ENCODE assay signal across 18 mouse cellular contexts in the genomic region with DNA sequence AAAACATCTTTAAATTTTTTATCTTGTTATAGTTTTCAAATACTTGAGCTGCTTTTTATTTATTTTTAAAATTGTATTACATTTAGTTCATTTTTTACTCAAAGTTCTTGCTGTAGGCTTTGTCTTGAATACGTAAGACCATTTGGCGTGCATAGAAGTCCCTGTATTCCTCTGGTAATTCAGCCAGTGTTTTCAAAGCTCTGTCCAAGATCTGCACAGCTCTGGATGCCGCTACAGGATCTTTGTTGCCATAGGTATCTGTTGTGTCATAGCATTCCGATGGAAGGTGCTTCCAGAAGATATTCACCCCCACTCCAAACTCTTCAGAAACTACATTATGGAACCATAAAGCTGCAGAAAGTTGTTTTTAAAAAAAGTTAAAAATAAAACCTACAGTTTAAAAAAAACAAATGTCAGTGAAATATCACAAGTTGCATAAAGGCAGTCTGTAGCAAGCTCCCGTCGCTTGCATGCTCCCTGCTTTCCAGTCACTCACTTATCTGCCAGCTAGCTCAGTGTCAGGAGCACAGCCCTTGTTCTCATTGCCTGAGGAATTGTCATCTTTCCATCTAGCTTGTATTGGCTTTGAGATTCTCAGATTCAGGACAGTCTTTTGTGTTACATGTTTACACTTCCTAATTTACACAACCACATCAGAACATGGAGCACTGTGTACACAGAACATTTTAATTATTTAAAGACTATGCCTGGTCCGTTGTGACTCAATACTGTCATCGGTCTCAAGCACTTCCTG. TPM values are rescaled to one million over a fixed set of nuclear protein-coding genes. Genes with fewer than 3 reads are reported as not detected.
DNase-seq lines count a peak whose midpoint lies in the region; ATAC-seq lines count a peak whose summit lies in the region.
"Had no signal": no experiment of that assay in that cellular context is flagged by ENCODE, and none has a peak within 500 bp of the region (broad histone marks: within the 10 kb centered on the region; RNA-seq: fewer than 3 reads in every experiment).

No protein-coding gene starts in this region.

- H3K4me1 ChIP-seq in forebrain, embryonic 13.5 days = peaks cover 18% of the 10 kb centered on the region
- H3K4me1 ChIP-seq in forebrain, embryonic 10.5 days = no peaks in the 10 kb centered on the region
- no peaks in the 10 kb centered on the region for H3K4me1 ChIP-seq in hindbrain, embryonic 15.5 days (replicated peaks)
- H3K4me1 ChIP-seq in hindbrain, embryonic 11.5 days (replicated peaks; ENCODE audit: control insufficient read depth, insufficient read depth, low read length) = no peaks in the 10 kb centered on the region
- no peaks in the 10 kb centered on the region for H3K4me1 ChIP-seq in neural tube, embryonic 12.5 days
- H3K4me1 ChIP-seq: embryonic facial prominence, embryonic 15.5 days; heart, embryonic 13.5 days; lung, embryonic 15.5 days had no signal

- H3K9me3 ChIP-seq in forebrain, embryonic 13.5 days (replicated peaks) = no peaks in the 10 kb centered on the region
- no peaks in the 10 kb centered on the region for H3K9me3 ChIP-seq in forebrain, embryonic 10.5 days
- H3K9me3 ChIP-seq in hindbrain, embryonic 15.5 days = no peaks in the 10 kb centered on the region
- no peaks in the 10 kb centered on the region for H3K9me3 ChIP-seq in hindbrain, embryonic 11.5 days (ENCODE audit: control insufficient read depth, low read length)
- H3K9me3 ChIP-seq in neural tube, embryonic 12.5 days = no peaks in the 10 kb centered on the region
- H3K9me3 ChIP-seq: embryonic facial prominence, embryonic 15.5 days; heart, embryonic 13.5 days; liver, embryonic 13.5 days; lung, embryonic 15.5 days had no signal

- WGBS in forebrain, embryonic 13.5 days = 82% methylated on average over 8 of the region's 8 CpGs
- 94% methylated on average over 8 of the region's 8 CpGs for WGBS in forebrain, embryonic 10.5 days
- 75% methylated on average over 8 of the region's 8 CpGs for WGBS in hindbrain, embryonic 15.5 days
- WGBS in hindbrain, embryonic 11.5 days = 95% methylated on average over 8 of the region's 8 CpGs
- WGBS in neural tube, embryonic 12.5 days = 93% methylated on average over 8 of the region's 8 CpGs

- H3K27ac ChIP-seq in forebrain, embryonic 13.5 days = peak overlapping the region; percentile 66
- H3K27ac ChIP-seq in forebrain, embryonic 10.5 days = no peak overlapping the region
- H3K27ac ChIP-seq in hindbrain, embryonic 15.5 days (replicated peaks) = 0 out of 2 replicates have a peak overlapping the region, but pooled peaks have one; percentile 10
- no peak overlapping the region for H3K27ac ChIP-seq in hindbrain, embryonic 11.5 days (ENCODE audit: low read depth, low read length)
- H3K27ac ChIP-seq in neural tube, embryonic 12.5 days = no peak overlapping the region
- H3K27ac ChIP-seq: embryonic facial prominence, embryonic 15.5 days; heart, embryonic 13.5 days; liver, embryonic 13.5 days; lung, embryonic 15.5 days; macrophage had no signal

- no peak overlapping the region for H3K4me2 ChIP-seq in forebrain, embryonic 13.5 days
- H3K4me2 ChIP-seq in hindbrain, embryonic 15.5 days = no peak overlapping the region
- no peak overlapping the region for H3K4me2 ChIP-seq in hindbrain, embryonic 11.5 days (replicated peaks; ENCODE audit: low read depth, low read length)
- H3K4me2 ChIP-seq in neural tube, embryonic 12.5 days (replicated peaks) = no peak overlapping the region
- H3K4me2 ChIP-seq: embryonic facial prominence, embryonic 15.5 days; heart, embryonic 13.5 days; liver, embryonic 13.5 days; lung, embryonic 15.5 days; midbrain, embryonic 11.5 days had no signal

- H3K27me3 ChIP-seq in forebrain, embryonic 13.5 days = no peaks in the 10 kb centered on the region
- no peaks in the 10 kb centered on the region for H3K27me3 ChIP-seq in forebrain, embryonic 10.5 days (ENCODE audit: poor library complexity, severe bottlenecking)
- H3K27me3 ChIP-seq in hindbrain, embryonic 15.5 days = no peaks in the 10 kb centered on the region
- H3K27me3 ChIP-seq in hindbrain, embryonic 11.5 days (ENCODE audit: control insufficient read depth, insufficient read depth, low read length) = no peaks in the 10 kb centered on the region
- H3K27me3 ChIP-seq in neural tube, embryonic 12.5 days (replicated peaks) = no peaks in the 10 kb centered on the region
- H3K27me3 ChIP-seq: embryonic facial prominence, embryonic 15.5 days; heart, embryonic 13.5 days; liver, embryonic 13.5 days; lung, embryonic 15.5 days had no signal

- ATAC-seq in forebrain, embryonic 13.5 days = peak; percentile 39
- no peak for ATAC-seq in hindbrain, embryonic 15.5 days (ENCODE audit: low FRiP score, low read depth)
- no peak for ATAC-seq in hindbrain, embryonic 11.5 days (ENCODE audit: low FRiP score)
- ATAC-seq in neural tube, embryonic 12.5 days (ENCODE audit: low FRiP score, low read depth) = 0 out of 2 replicates have a peak, but pooled peaks have one; percentile 53

- H3K4me3 ChIP-seq in forebrain, embryonic 13.5 days = no peak overlapping the region
- H3K4me3 ChIP-seq in forebrain, embryonic 10.5 days = no peak overlapping the region
- H3K4me3 ChIP-seq in hindbrain, embryonic 15.5 days = no peak overlapping the region
- H3K4me3 ChIP-seq in hindbrain, embryonic 11.5 days (ENCODE audit: low read depth, low read length) = no peak overlapping the region
- no peak overlapping the region for H3K4me3 ChIP-seq in neural tube, embryonic 12.5 days
- H3K4me3 ChIP-seq: embryonic facial prominence, embryonic 15.5 days; heart, embryonic 13.5 days; liver, embryonic 13.5 days; lung, embryonic 15.5 days had no signal

- no peak overlapping the region for H3K9ac ChIP-seq in forebrain, embryonic 13.5 days
- H3K9ac ChIP-seq in hindbrain, embryonic 15.5 days = no peak overlapping the region
- no peak overlapping the region for H3K9ac ChIP-seq in hindbrain, embryonic 11.5 days (ENCODE audit: low read depth, low read length)
- no peak overlapping the region for H3K9ac ChIP-seq in neural tube, embryonic 12.5 days
- H3K9ac ChIP-seq: embryonic facial prominence, embryonic 15.5 days; heart, embryonic 13.5 days; liver, embryonic 13.5 days; lung, embryonic 15.5 days had no signal

- peaks cover 12% of the 10 kb centered on the region; the same call in 1 of the 2 replicates for H3K36me3 ChIP-seq in forebrain, embryonic 13.5 days (ENCODE audit: poor library complexity, severe bottlenecking)
- peaks cover 52% of the 10 kb centered on the region for H3K36me3 ChIP-seq in forebrain, embryonic 10.5 days (replicated peaks)
- H3K36me3 ChIP-seq in hindbrain, embryonic 15.5 days = peaks cover 20% of the 10 kb centered on the region
- no peaks in the 10 kb centered on the region for H3K36me3 ChIP-seq in hindbrain, embryonic 11.5 days (ENCODE audit: control insufficient read depth, insufficient read depth, low read length)
- H3K36me3 ChIP-seq in neural tube, embryonic 12.5 days = peaks cover 12% of the 10 kb centered on the region

- no peak for DNase-seq in forebrain, embryonic 10.5 days (ENCODE audit: extremely low spot score, low spot score)
- DNase-seq in hindbrain, embryonic 11.5 days (ENCODE audit: low spot score) = no peak
- DNase-seq in neural tube, embryonic 10.5 days (ENCODE audit: extremely low spot score, low spot score) = no peak
- DNase-seq in kidney, postnatal 10 days = no peak
- no peak for DNase-seq in testis, postnatal 14 days (ENCODE audit: low spot score)
- DNase-seq: adrenal gland, adult 8-10 months; kidney, adult 8-10 months; kidney, postnatal 25 days; liver, embryonic 13.5 days; thymus, postnatal 36 days had no signal

RNA-seq across cellular contexts. Expression of a gene that starts 11.2 kb away (rescaled TPM):
- polyA plus RNA-seq in forebrain, embryonic 13.5 days (2015; fragmentation: Nextera tagmentation; extraction: Ambion mirVana) = 21.0 and 22.3 TPM in 2 replicates
- 9.5 and 10.5 TPM in 2 replicates for polyA plus RNA-seq in forebrain, embryonic 10.5 days (2016; fragmentation: Nextera tagmentation; extraction: Ambion mirVana)
- 18.9 and 21.1 TPM in 2 replicates for polyA plus RNA-seq in hindbrain, embryonic 15.5 days (2015; fragmentation: Nextera tagmentation; extraction: Ambion mirVana)
- polyA plus RNA-seq in hindbrain, embryonic 11.5 days (2014; fragmentation: Nextera tagmentation; extraction: Ambion mirVana) = 15.3 and 15.7 TPM in 2 replicates
- polyA plus RNA-seq in neural tube, embryonic 12.5 days (2016; fragmentation: Nextera tagmentation; extraction: Ambion mirVana) = 12.3 and 13.9 TPM in 2 replicates

RNA-seq across cellular contexts. Expression of a gene that starts 17.5 kb away (rescaled TPM):
- 17.4 and 18.4 TPM in 2 replicates for polyA plus RNA-seq in forebrain, embryonic 13.5 days (2015; fragmentation: Nextera tagmentation; extraction: Ambion mirVana)
- 18.4 and 18.6 TPM in 2 replicates for polyA plus RNA-seq in forebrain, embryonic 10.5 days (2016; fragmentation: Nextera tagmentation; extraction: Ambion mirVana)
- 15.7 and 16.0 TPM in 2 replicates for polyA plus RNA-seq in hindbrain, embryonic 15.5 days (2015; fragmentation: Nextera tagmentation; extraction: Ambion mirVana)
- 19.1 and 19.5 TPM in 2 replicates for polyA plus RNA-seq in hindbrain, embryonic 11.5 days (2014; fragmentation: Nextera tagmentation; extraction: Ambion mirVana)
- 17.9 and 18.2 TPM in 2 replicates for polyA plus RNA-seq in neural tube, embryonic 12.5 days (2016; fragmentation: Nextera tagmentation; extraction: Ambion mirVana)

RNA-seq across cellular contexts. Expression of a gene that starts 18.3 kb away (rescaled TPM):
- 22.7 and 23.1 TPM in 2 replicates for polyA plus RNA-seq in forebrain, embryonic 13.5 days (2015; fragmentation: Nextera tagmentation; extraction: Ambion mirVana)
- polyA plus RNA-seq in forebrain, embryonic 10.5 days (2016; fragmentation: Nextera tagmentation; extraction: Ambion mirVana) = 31.7 and 37.0 TPM in 2 replicates
- 26.0 and 26.8 TPM in 2 replicates for polyA plus RNA-seq in hindbrain, embryonic 15.5 days (2015; fragmentation: Nextera tagmentation; extraction: Ambion mirVana)
- polyA plus RNA-seq in hindbrain, embryonic 11.5 days (2014; fragmentation: Nextera tagmentation; extraction: Ambion mirVana) = 26.4 and 27.9 TPM in 2 replicates
- 23.1 and 26.3 TPM in 2 replicates for polyA plus RNA-seq in neural tube, embryonic 12.5 days (2016; fragmentation: Nextera tagmentation; extraction: Ambion mirVana)

Comparison
In these comparisons a context has a peak if more than half of its experiments do, and no peak if none do; other contexts are left out.
1. H3K27ac ChIP-seq: peak in forebrain, embryonic 13.5 days (single experiment) and hindbrain, embryonic 15.5 days (single experiment); none in forebrain, embryonic 10.5 days (single experiment), hindbrain, embryonic 11.5 days (single experiment) and neural tube, embryonic 12.5 days (single experiment).
2. ATAC-seq: peak in forebrain, embryonic 13.5 days (single experiment) and neural tube, embryonic 12.5 days (single experiment); none in hindbrain, embryonic 15.5 days (single experiment) and hindbrain, embryonic 11.5 days (single experiment).